Mouse (Mus musculus): Measurements from ENCODE around the gene Nme8. TPM values are rescaled to one million over a fixed set of nuclear protein-coding genes. Genes with fewer than 3 reads are reported as not detected.

Gene Nme8
- total RNA-seq, 2 experiments from 2014 or later: not detected

DNA sequence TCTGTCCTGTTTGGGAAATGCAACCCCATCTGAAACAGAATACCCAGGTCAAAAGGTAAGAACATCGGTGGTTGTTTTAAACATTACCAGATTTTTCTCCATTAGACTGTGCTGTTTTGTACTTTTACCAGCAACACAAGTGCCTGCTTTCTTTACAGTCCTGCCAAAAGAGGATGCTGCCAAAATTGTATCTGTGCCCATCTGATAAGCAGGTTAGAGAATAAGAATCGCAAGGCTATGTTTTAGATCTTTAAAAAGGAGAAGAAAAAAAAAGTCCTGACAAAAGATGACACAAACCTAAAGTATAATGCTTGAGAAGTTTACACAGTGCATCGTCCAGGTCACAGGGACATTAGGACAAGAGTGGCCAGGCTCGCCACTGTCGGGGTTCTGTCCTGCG lies 98.4 kb downstream of the Nme8 start:
- DNase-seq (ENCODE audit: extremely low spot score in 1 of 2, low spot score in 1 of 2): no peak

DNA sequence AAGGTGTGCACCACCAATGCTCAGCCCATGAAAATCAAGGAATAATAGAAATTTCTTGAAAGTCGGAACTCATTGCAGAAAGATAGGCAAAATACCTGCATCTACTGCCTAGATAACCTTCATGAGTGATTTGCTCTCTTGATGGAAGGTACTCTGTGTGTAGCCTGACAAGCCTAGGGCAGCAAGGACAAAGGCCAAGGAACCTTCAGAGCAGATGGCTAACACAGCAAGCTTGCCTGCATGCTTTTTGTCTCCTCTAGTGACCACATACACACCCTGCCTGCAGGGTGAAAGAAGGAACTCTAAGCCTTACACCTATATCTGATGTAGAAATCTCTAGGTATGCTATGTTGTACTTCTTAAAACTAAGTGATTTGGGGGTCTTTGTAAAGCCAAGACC lies 102.5 kb downstream of the Nme8 start:
- DNase-seq (ENCODE audit: extremely low spot score in 1 of 2, low spot score in 1 of 2): no peak

Other genes with a start within 250 kb of the Nme8 start
- 10 to 100 TPM; 87.6 to 95.9 TPM for gene Epdr1, start 77.9 kb downstream of the Nme8 start, total RNA-seq (2021)
- 1 to 10 TPM; 1.4 to 1.7 TPM for gene Sfrp4, start 74.7 kb downstream of the Nme8 start, total RNA-seq (2021)
- gene Gpr141, start 126.5 kb upstream of the Nme8 start, total RNA-seq (2021): not detected

Measured in layer of hippocampus, postnatal 25 days (tissue).